Mouse (Mus musculus) stomach, postnatal 0 days (tissue): ENCODE results near the gene Frmpd4. TPM values are rescaled to one million over a fixed set of nuclear protein-coding genes. Genes with fewer than 3 reads are reported as not detected.

ENCODE experiments used
- ATAC-seq: fragments of 200-750 bp; cut with Nextera tagmentation; 2 replicates; pipeline ENCODE4 v1.8.0; 2017; ENCODE audit not compliant: low FRiP score, low TSS enrichment
- DNase-seq: peaks from one replicate; pipeline ENCODE4 v3.0.0-alpha.2; 2016; ENCODE audit warnings: low spot score
- H3K27ac ChIP-seq: fragments of 300-500 bp; sonication (generic); replicated peaks from 2 replicates; pipeline ENCODE4 v1.5.1; 2014; ENCODE audit warnings: mild to moderate bottlenecking, control low read depth
- H3K27me3 ChIP-seq: fragments of 300-500 bp; sonication (generic); 2 replicates; pipeline ENCODE4 v1.6.1; 2014; ENCODE audit warnings: low read length; ENCODE audit not compliant: control insufficient read depth, insufficient read depth
- H3K36me3 ChIP-seq: fragments of 300-500 bp; sonication (generic); 2 replicates; pipeline ENCODE4 v1.6.1; 2014; ENCODE audit warnings: low read length, mixed read lengths; ENCODE audit not compliant: control insufficient read depth, insufficient read depth
- H3K4me1 ChIP-seq: fragments of 300-500 bp; sonication (generic); replicated peaks from 2 replicates; pipeline ENCODE4 v1.6.1; 2014; ENCODE audit warnings: antibody characterized with exemption; ENCODE audit not compliant: control insufficient read depth, insufficient read depth
- H3K4me2 ChIP-seq: fragments of 300-500 bp; sonication (generic); replicated peaks from 2 replicates; pipeline ENCODE4 v1.6.1; 2014; ENCODE audit warnings: low read depth, mild to moderate bottlenecking, control low read depth, moderate library complexity
- H3K4me3 ChIP-seq: fragments of 300-500 bp; sonication (generic); 2 replicates; pipeline ENCODE4 v1.5.1; 2014; ENCODE audit warnings: low read depth, low read length, control low read depth
- H3K9ac ChIP-seq: fragments of 300-500 bp; sonication (generic); 2 replicates; pipeline ENCODE4 v1.6.1; 2014; ENCODE audit warnings: mild to moderate bottlenecking, low read length, control low read depth, mixed read lengths
- H3K9me3 ChIP-seq: fragments of 300-500 bp; sonication (generic); 2 replicates; pipeline ENCODE4 v1.6.1; 2016; ENCODE audit warnings: low read length; ENCODE audit not compliant: control insufficient read depth
- CTCF ChIP-seq: IDR thresholded peaks from 2 replicates; pipeline ENCODE4 v1.5.1; 2016; ENCODE audit warnings: antibody characterized with exemption, low read depth, mild to moderate bottlenecking, moderate library complexity
- EP300 ChIP-seq: optimal IDR thresholded peaks from 2 replicates; pipeline ENCODE3; 2016; ENCODE audit warnings: antibody characterized with exemption
- WGBS: fragments of 180-500 bp; shearing (Covaris S2); extraction: QIAGEN DNeasy Blood & Tissue Kit; methylation state at CpG from one replicate; pipeline ENCODE4 v1.1.7; 2014; 5-methylcytosine and 5-hydroxymethylcytosine counted together
- polyA plus RNA-seq: library from polyadenylated mRNA; unstranded; fragments of >200 nt; fragmentation: Nextera tagmentation; extraction: Ambion mirVana; gene quantifications from 2 replicates; pipeline ENCODE4 v1.2.1, GENCODE M21; 2015

Gene Frmpd4
- polyA plus RNA-seq, 1 experiment from 2014 or later: 0.07 TPM

- DNase-seq (no peak), ATAC-seq (no peak)
- no peak overlapping the region for H3K4me2 ChIP-seq
- 0 out of 2 replicates have a peak, but pooled peaks cover 2% of the 10 kb centered on the region for H3K27me3 ChIP-seq
- WGBS: 76% methylated on average over 3 of the region's 3 CpGs
- H3K36me3 ChIP-seq: no peaks in the 10 kb centered on the region
- no peaks in the 10 kb centered on the region for H3K9me3 ChIP-seq
- TF ChIP-seq EP300 (no peak), CTCF (no peak)
- H3K27ac ChIP-seq: no peak overlapping the region
- no peak overlapping the region for H3K4me3 ChIP-seq
- no peak overlapping the region for H3K9ac ChIP-seq
- H3K4me1 ChIP-seq: no peaks in the 10 kb centered on the region
These were observed 857.5 kb downstream of the Frmpd4 start for GRCm38 (mm10) chrX:167719564-167719981.

- TF ChIP-seq CTCF (no peak), EP300 (no peak)
- Histone ChIP-seq H3K27me3 (0 out of 2 replicates have a peak, but pooled peaks cover 2% of the 10 kb centered on the region), H3K4me3 (no peak overlapping the region), H3K4me2 (no peak overlapping the region), H3K36me3 (no peaks in the 10 kb centered on the region), H3K9ac (no peak overlapping the region), H3K27ac (no peak overlapping the region), H3K4me1 (no peaks in the 10 kb centered on the region), H3K9me3 (no peaks in the 10 kb centered on the region)
- DNase-seq: no peak
- 55% methylated on average over 1 of the region's 1 CpGs for WGBS
- no peak for ATAC-seq
These were observed 857.9 kb downstream of the Frmpd4 start for GRCm38 (mm10) chrX:167719092-167719491.

GRCm38 (mm10) chrX:167654806-167655495 is 922.1 kb downstream of the Frmpd4 start:
- no peak overlapping the region for H3K9ac ChIP-seq
- no peak for DNase-seq
- no peaks in the 10 kb centered on the region for H3K36me3 ChIP-seq
- H3K27me3 ChIP-seq: no peaks in the 10 kb centered on the region
- H3K4me2 ChIP-seq: no peak overlapping the region
- no peak overlapping the region for H3K27ac ChIP-seq
- H3K4me1 ChIP-seq: no peaks in the 10 kb centered on the region
- H3K4me3 ChIP-seq: no peak overlapping the region
- H3K9me3 ChIP-seq: no peaks in the 10 kb centered on the region
- no peak for ATAC-seq
- 39% methylated on average over 5 of the region's 5 CpGs for WGBS
- no peak for TF ChIP-seq EP300
- TF ChIP-seq CTCF: no peak

- DNase-seq: no peak
- ATAC-seq: no peak
These were observed 922.8 kb downstream of the Frmpd4 start for GRCm38 (mm10) chrX:167654249-167654648.

GRCm38 (mm10) chrX:167597639-167598217 is 979.3 kb downstream of the Frmpd4 start:
- H3K27me3 ChIP-seq: no peaks in the 10 kb centered on the region
- H3K9ac ChIP-seq: no peak overlapping the region
- H3K4me1 ChIP-seq: no peaks in the 10 kb centered on the region
- no peaks in the 10 kb centered on the region for H3K36me3 ChIP-seq
- no peak overlapping the region for H3K4me3 ChIP-seq
- TF ChIP-seq EP300: no peak
- TF ChIP-seq CTCF: no peak
- H3K9me3 ChIP-seq: no peaks in the 10 kb centered on the region
- H3K27ac ChIP-seq: no peak overlapping the region
- H3K4me2 ChIP-seq: no peak overlapping the region
- DNase-seq (no peak), ATAC-seq (no peak)

More at GRCm38 (mm10) chrX:167654249-167654648, 922.8 kb downstream of the Frmpd4 start:
- H3K27me3 ChIP-seq: no peaks in the 10 kb centered on the region
- no peak overlapping the region for H3K9ac ChIP-seq
- no peaks in the 10 kb centered on the region for H3K4me1 ChIP-seq
- 85% methylated on average over 8 of the region's 8 CpGs for WGBS
- H3K9me3 ChIP-seq: no peaks in the 10 kb centered on the region
- H3K27ac ChIP-seq: no peak overlapping the region
- TF ChIP-seq CTCF (no peak), EP300 (no peak)
- no peak overlapping the region for H3K4me3 ChIP-seq
- H3K36me3 ChIP-seq: no peaks in the 10 kb centered on the region
- no peak overlapping the region for H3K4me2 ChIP-seq

GRCm38 (mm10) chrX:167552827-167553226 is 1024.2 kb downstream of the Frmpd4 start:
- Histone ChIP-seq H3K4me1 (no peaks in the 10 kb centered on the region), H3K27ac (no peak overlapping the region), H3K27me3 (no peaks in the 10 kb centered on the region), H3K9me3 (no peaks in the 10 kb centered on the region), H3K36me3 (no peaks in the 10 kb centered on the region), H3K4me3 (no peak overlapping the region), H3K4me2 (no peak overlapping the region), H3K9ac (no peak overlapping the region)
- DNase-seq: no peak
- 72% methylated on average over 3 of the region's 3 CpGs for WGBS
- ATAC-seq: no peak
- TF ChIP-seq EP300 (no peak), CTCF (no peak)
